Mouse (Mus musculus) heart, adult 2 months (tissue): ENCODE measurements around the gene Lrrc14b.

Experiments used
- CTCF ChIP-seq: fragments of 200-600 bp; IDR thresholded peaks from 2 replicates; pipeline ENCODE4 v1.8.1; 2022; ENCODE audit warnings: antibody characterized with exemption, mild to moderate bottlenecking, moderate library complexity
- EP300 ChIP-seq: fragments of 200-500 bp; IDR thresholded peaks from 2 replicates; pipeline ENCODE4 v1.6.1; 2011; ENCODE audit warnings: low read depth, low read length, control low read depth; ENCODE audit not compliant: insufficient read depth
- POLR2A ChIP-seq: fragments of 200-500 bp; IDR thresholded peaks from 2 replicates; pipeline ENCODE4 v1.6.1; 2011; ENCODE audit warnings: mild to moderate bottlenecking, low read depth, low read length, control low read depth; ENCODE audit not compliant: insufficient read depth

DNA sequence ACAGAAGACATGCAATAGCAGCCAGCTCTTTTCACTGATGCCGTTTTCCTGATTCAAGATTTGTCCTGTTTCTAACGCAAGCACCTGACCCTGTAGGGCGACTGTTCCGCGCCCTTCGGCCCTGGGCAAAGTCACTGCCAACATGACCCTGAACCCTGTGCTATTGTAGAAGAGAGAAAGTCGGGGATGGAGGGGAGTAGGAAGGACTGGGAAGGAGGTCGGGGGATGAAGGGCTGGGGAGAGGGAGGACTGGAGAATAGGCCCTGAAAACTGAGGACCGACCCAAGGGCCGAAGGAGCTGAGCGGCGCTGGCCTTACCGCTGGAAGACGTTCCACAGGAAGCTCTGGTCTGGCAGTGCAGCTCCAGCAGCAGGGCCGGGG lies 47.0 kb downstream of the Lrrc14b start:
- TF ChIP-seq CTCF (no peak), POLR2A (no peak), EP300 (no peak)
